Mouse (Mus musculus): Measurements from ENCODE around the gene Mterf1b.

DNA sequence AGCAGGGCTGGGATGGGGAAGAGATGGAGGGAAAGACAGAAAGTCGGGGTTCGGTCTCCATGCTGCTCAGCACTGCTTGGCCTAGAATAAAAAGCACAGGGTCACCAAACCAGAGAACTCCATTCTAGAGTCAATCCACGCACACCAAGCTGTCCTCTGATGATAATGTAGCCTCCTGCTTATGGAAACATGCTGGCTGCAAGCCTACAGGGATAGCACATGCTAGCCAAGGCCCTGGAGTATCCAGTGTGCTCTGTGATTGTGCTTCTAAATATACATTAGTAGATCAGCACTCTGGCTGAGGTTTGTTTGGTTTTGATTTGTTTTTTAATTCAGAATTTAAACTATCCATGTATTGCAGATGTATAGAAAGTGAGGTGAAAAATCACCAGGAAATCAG is 30.6 kb upstream of the Mterf1b start:
- no peak for TF ChIP-seq CTCF (IDR thresholded peaks at IDR 0.05)
- no peak for TF ChIP-seq POLR2A (IDR thresholded peaks at IDR 0.05; ENCODE audit: insufficient read depth, low read depth, low read length)

All from heart, adult 2 months (tissue).